Mouse (Mus musculus): Measurements from ENCODE around the gene Rgl2.

DNA sequence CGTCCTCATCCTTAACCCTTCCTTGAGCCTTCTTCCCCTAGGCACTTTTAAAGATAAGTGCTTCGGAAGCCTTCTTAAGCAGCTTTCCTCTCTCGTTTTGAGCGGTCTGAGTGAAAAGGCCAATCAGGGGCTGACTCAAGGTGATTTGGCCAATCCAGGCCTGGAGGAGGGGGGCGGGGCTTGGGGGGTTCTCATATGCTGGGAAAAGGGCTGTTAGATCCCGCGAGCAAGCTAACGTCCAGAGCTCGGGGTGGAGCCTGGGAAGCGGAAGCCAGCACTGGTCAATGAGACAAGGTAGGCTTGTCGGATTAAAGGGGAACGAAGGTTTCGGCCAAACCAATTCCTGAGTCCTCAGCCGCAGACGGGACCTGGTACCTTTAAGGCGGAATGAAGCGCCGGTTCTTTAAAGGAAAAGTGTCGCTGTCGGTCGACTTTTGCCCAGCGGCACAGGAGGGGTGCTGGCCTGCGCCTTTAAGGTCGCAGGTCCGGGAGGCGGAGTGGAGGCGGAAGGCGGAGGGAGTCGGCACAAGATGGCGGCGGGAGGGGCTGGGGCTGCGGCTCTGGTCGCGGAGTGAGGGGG is 13.6 kb upstream of the Rgl2 start, which contains the start of the genes Tapbp and Zbtb22:
- TF ChIP-seq CTCF (IDR thresholded peaks at IDR 0.05; ENCODE audit: insufficient read depth, low read length) = no peak
- TF ChIP-seq POLR2A (IDR thresholded peaks at IDR 0.05; ENCODE audit: borderline replicate concordance, extremely low read depth, low read depth, low read length) = peak; percentile 49; the same call in 1 of the 2 replicates
